Mouse (Mus musculus) testis, adult 2 months (tissue): ENCODE data around the gene Atp1a3.

Experiments
- CTCF ChIP-seq: fragments of 200-500 bp; IDR thresholded peaks from 2 replicates; pipeline ENCODE4 v1.5.1; 2012; ENCODE audit warnings: low read depth, mild to moderate bottlenecking, inconsistent platforms, low read length, moderate library complexity; ENCODE audit not compliant: control insufficient read depth, insufficient read depth, insufficient replicate concordance
- POLR2A ChIP-seq: fragments of 200-500 bp; IDR thresholded peaks from 2 replicates; pipeline ENCODE4 v1.6.1; 2012; ENCODE audit warnings: low read depth, mild to moderate bottlenecking, inconsistent platforms, low read length, moderate library complexity; ENCODE audit not compliant: control insufficient read depth

DNA sequence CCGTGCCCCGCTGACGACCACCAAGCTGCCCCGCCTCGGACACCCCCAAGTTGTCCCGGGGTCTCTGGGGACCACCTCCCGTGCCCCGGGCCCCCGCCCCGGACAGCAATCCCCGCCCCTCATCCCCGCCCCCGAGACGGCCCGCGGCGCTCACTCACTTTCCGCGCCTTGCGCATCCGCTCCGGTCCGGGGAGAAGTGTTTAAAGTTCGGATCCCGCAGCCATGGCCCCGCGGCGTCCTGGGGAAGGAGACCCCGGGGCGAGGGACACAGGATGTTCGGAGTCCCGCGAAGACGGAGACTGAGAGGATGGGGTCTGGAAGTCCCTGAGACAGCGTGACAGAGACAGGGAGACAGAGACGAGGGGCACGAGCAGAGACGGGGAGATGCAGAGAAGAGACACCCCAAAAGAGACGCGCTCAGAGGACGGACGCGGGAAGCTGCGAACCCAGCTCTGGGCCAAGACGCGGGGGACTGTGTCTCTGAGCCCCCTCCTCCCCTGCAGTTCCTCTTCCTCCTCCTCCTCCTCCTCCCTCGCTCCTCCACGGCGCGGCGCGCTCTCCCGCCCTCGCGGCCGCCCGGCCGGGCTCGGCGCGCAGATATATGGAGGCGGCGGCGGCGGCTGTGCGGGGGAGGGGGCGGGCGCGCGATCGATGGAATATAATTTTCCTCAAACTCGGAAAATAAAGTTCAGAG is 61.4 kb downstream of the Atp1a3 start, which contains the start of gene Gm4881:
- TF ChIP-seq CTCF = no peak
- no peak for TF ChIP-seq POLR2A
